Mouse (Mus musculus): ENCODE measurements at regions not wholly inside any gene's neighbourhood (a gene's known extent, or its start where the extent isn't known, plus 50 kb on each side); places are given as distances from the start of the nearest gene placed in this dataset.

DNA sequence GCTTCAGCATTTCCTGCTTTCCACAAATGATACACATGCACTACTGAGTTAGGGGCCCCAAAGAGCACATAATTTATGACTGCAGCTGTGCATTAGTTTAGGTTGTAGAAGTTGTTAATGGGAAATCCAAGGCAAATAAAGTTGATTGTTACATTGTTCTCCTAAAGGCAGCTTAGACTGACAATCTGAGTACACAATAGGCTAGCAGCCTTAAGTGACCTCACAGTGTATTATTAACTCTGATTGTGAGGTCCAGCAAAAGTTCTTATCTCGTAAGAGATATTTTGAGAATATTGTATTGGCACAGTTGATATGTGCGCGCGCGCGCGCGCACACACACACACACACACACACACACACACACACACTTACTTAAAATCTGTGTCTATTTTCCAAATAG lies 70.5 kb upstream of the Yae1d1 start:
- no peak for DNase-seq

DNA sequence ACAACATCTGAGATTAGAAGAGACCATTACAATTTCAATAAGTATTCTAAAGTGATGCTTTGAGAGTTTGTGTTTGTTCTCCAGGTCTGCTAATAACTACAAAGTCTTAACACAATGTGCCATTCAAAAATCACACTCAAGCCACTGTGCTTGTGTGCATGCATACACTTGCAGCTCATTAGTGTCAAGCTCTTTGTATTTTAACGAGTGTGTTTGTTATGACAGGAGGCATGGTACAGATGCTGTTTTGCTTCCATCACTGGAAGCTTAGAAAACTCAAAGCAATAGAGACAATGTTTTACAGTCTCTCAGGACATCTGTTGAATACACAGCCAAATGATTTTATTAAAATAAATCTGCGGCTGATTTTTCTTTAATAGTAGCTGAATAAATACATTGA lies 67.1 kb upstream of the Yae1d1 start:
- DNase-seq: no peak

DNA sequence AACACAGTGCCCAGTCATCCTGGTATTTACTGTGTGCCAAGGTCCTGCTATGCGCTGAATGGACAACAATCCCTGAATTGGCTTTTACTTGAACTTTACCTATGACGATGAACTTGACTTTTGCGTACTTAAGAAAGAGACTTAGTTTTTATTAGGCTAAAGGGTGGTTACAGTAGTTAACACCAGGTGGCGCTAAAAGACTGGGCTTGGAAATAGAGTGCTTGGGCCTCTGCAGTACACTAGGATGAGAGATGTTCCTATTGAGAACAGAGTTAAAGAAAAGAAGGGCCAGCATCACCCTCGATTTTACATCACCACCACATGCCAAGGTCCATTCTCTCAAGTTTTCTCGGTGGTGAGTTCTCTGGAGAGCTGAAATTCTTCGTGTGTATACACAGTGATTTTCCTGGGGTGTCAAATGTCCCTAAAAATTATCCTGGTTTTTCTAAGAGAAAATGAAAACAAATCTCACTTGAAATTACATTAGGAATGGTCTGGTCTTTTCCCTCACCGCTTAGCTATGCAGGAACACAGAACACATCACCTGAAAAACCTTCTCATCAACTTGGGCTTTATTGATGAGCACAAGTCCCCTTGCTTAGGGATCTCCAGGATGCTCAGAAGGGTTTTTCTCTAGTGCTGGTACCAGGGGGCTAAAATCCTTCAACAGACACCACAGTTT lies 64.2 kb upstream of the Yae1d1 start:
- peak; percentile 68 for DNase-seq

DNA sequence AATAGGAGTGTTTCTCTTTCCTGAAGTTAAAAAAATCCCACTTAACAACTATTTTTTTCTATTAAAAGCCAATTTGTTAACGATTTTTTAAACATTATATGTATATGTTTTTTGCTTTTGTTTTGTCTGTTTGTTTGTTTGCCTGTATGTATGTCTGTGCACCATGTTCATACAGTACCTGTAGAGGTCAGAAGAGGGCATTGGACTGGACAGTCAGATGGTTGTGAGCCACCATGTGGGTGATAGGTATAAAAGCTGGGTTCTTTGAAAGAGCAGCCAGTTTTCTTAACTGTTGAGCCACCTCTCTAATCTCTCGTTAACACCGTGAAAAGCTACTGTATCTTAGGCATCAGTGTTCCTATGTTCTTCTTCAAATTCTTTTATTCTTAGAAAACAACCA lies 63.7 kb upstream of the Yae1d1 start:
- no peak for DNase-seq

DNA sequence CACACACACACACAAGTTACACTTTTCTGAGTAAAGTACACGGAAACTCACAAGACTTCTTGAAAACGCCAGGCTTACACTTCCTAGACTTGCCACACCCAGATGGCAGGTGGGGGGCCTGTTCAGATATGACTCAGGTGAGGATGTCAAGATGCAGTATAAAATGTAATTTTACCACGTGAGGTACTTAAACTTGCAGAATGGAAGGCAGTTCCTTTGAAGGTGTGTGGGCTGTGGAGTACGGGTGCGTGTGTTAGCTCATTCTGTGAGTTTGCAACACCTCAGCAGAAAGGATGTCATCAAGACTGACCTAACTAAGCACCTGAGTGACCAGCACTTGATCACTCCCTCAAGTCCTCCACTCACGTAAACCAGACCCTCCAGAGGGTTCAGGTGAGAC lies 50.0 kb upstream of the Yae1d1 start:
- DNase-seq: no peak
